Mouse (Mus musculus): Measurements from ENCODE around the gene Cers4. TPM values are rescaled to one million over a fixed set of nuclear protein-coding genes. Genes with fewer than 3 reads are reported as not detected.
A peak's percentile ranks its signal among the peaks of the same experiment; 100 is the strongest.

Cers4 gene
- total and polyA plus RNA-seq, 2 experiments from 2014 or later = 60.4 to 78.8 TPM

DNA sequence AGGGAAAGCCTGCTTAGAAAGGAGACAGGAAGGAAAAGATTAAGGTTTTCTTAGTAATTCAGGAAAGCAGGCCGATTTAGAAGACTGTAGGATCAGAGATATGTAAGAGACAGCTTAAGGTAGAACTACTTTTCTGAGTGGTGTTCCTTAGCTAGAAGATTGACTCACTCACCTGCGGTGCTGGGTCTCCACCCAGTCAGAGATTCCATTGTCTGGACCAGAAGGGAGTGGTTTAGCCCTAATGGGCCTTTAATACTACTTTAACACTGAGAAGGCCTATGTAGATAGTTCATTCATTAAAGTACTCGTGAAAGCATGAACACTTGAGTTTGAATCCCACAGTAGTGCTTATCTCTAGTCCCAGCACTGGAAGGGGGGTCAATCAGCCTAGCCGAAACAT is 11.2 kb upstream of the Cers4 start:
- ATAC-seq (ENCODE audit: insufficient read depth, low read depth) = no peak
- H3K4me3 ChIP-seq (ENCODE audit: low read depth, low read length) = no peak overlapping the region
- 61% methylated on average over 4 of the region's 4 CpGs for WGBS
- no peak overlapping the region for H3K9ac ChIP-seq (replicated peaks; ENCODE audit: low read depth, low read length)
- H3K9me3 ChIP-seq (replicated peaks; ENCODE audit: control insufficient read depth, low read length) = no peaks in the 10 kb centered on the region
- no peak for DNase-seq (ENCODE audit: low spot score)
- H3K4me1 ChIP-seq (ENCODE audit: control insufficient read depth, insufficient read depth) = no peaks in the 10 kb centered on the region
- H3K36me3 ChIP-seq (replicated peaks; ENCODE audit: control insufficient read depth, insufficient read depth, low read length) = no peaks in the 10 kb centered on the region
- TF ChIP-seq CTCF (IDR thresholded peaks at IDR 0.05; ENCODE audit: low read depth) = no peak
- no peak for TF ChIP-seq EP300 (IDR thresholded peaks at IDR 0.05; ENCODE audit: low read depth)
- H3K4me2 ChIP-seq (ENCODE audit: low read depth, low read length) = no peak overlapping the region
- H3K27ac ChIP-seq (ENCODE audit: low read depth) = no peak overlapping the region
- H3K27me3 ChIP-seq (ENCODE audit: control insufficient read depth, insufficient read depth, low read length) = no peaks in the 10 kb centered on the region

DNA sequence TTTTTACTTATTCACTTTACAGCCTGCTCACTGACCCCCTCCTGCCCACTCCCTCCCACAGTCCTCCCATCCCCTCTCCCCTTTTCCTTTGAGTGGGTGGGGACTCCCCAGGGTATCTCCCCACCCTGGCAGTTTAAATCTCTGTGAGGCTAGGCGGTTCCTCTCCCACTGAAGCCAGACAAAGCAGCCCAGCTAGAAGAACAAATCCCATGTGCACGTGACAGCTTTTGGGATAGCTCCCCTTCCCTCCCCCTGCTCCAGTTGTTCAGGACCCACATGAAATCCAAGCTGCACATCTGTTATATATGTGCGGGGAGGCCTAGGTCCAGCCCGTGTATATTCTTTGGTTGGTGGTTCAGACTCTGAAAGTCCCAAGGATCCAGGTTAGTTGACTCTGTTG is 10.3 kb upstream of the Cers4 start:
- no peak for DNase-seq (ENCODE audit: low spot score)
- no peak overlapping the region for H3K27ac ChIP-seq (ENCODE audit: low read depth)
- H3K27me3 ChIP-seq (ENCODE audit: control insufficient read depth, insufficient read depth, low read length) = no peaks in the 10 kb centered on the region
- H3K4me3 ChIP-seq (ENCODE audit: low read depth, low read length) = no peak overlapping the region
- no peak overlapping the region for H3K9ac ChIP-seq (replicated peaks; ENCODE audit: low read depth, low read length)
- H3K9me3 ChIP-seq (replicated peaks; ENCODE audit: control insufficient read depth, low read length) = no peaks in the 10 kb centered on the region
- no peak overlapping the region for H3K4me2 ChIP-seq (ENCODE audit: low read depth, low read length)
- 80% methylated on average over 4 of the region's 4 CpGs for WGBS
- no peaks in the 10 kb centered on the region for H3K36me3 ChIP-seq (replicated peaks; ENCODE audit: control insufficient read depth, insufficient read depth, low read length)
- TF ChIP-seq CTCF (IDR thresholded peaks at IDR 0.05; ENCODE audit: low read depth) (no peak), EP300 (IDR thresholded peaks at IDR 0.05; ENCODE audit: low read depth) (no peak)
- no peaks in the 10 kb centered on the region for H3K4me1 ChIP-seq (ENCODE audit: control insufficient read depth, insufficient read depth)
- ATAC-seq (ENCODE audit: insufficient read depth, low read depth) = no peak

DNA sequence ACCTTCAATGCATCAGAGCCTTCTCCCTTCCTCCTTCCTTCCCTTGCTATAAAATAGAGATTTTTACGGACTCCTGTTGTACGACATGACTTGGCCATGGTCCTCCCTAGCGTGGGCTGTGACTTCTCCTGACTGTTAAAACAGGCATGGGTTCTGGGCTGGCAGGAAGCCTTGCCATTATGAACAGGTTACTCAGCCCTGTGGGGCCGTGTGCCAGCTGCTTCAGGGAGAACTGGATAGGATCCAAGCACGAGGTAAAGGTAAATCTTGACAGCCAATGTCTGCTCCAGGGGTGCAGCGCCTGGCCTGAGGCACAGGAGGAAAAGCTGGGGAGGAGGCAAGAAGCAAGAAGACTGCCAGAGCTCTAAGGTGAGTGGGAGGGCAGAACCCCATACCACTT is 9.5 kb upstream of the Cers4 start:
- DNase-seq (ENCODE audit: low spot score) (no peak), ATAC-seq (ENCODE audit: insufficient read depth, low read depth) (no peak)
- TF ChIP-seq CTCF (IDR thresholded peaks at IDR 0.05; ENCODE audit: low read depth) (no peak), EP300 (IDR thresholded peaks at IDR 0.05; ENCODE audit: low read depth) (no peak)
- Histone ChIP-seq H3K36me3 (replicated peaks; ENCODE audit: control insufficient read depth, insufficient read depth, low read length) (no peaks in the 10 kb centered on the region), H3K9me3 (replicated peaks; ENCODE audit: control insufficient read depth, low read length) (no peaks in the 10 kb centered on the region), H3K27ac (ENCODE audit: low read depth) (no peak overlapping the region), H3K9ac (replicated peaks; ENCODE audit: low read depth, low read length) (no peak overlapping the region), H3K4me3 (ENCODE audit: low read depth, low read length) (no peak overlapping the region), H3K4me1 (ENCODE audit: control insufficient read depth, insufficient read depth) (no peaks in the 10 kb centered on the region), H3K27me3 (ENCODE audit: control insufficient read depth, insufficient read depth, low read length) (no peaks in the 10 kb centered on the region), H3K4me2 (ENCODE audit: low read depth, low read length) (no peak overlapping the region)
- WGBS = 47% methylated on average over 6 of the region's 6 CpGs

DNA sequence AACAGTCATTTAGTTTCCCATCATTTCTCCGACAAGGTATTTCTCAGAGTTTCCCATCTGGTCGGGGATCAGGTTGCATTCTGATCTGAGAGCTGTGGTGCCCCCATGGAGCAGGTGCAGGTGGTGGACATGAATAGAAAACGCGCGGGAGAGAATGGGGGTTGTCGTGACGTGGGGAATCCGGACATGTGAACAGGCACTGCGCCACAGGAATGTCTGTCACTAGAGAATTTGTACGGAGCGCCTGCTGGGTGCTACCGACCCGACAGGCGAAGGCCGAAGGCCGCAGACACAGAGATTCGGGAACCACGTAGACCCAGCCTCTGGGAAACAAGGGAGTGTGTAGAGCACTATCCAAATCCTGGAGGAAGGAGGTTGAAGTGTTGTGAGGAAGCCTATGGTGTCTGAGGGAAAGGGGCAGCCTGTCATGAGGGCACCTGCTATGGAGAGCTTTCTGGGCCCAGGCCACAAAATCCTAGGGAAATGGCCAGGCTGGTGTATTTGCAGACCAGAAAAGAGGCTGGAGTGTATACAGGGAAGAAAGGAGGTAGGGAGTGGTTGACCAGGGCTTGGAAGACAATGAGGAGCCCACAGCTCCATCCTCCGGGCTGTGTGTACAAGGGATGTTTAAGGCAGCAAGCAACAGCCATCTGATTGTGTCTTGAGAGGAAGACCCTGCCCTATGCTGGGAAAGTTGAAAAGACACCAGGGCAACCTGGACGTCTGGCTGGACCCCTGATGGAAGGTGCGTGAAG is 1.0 kb downstream of the Cers4 start:
- H3K4me1 ChIP-seq (ENCODE audit: control insufficient read depth, insufficient read depth) = peaks cover 11% of the 10 kb centered on the region
- DNase-seq (ENCODE audit: low spot score) (peak; percentile 74), ATAC-seq (ENCODE audit: insufficient read depth, low read depth) (peak; percentile 74)
- H3K36me3 ChIP-seq (replicated peaks; ENCODE audit: control insufficient read depth, insufficient read depth, low read length) = no peaks in the 10 kb centered on the region
- H3K4me3 ChIP-seq (ENCODE audit: low read depth, low read length) = peak overlapping the region; percentile 65
- H3K27me3 ChIP-seq (ENCODE audit: control insufficient read depth, insufficient read depth, low read length) = no peaks in the 10 kb centered on the region
- H3K4me2 ChIP-seq (ENCODE audit: low read depth, low read length) = peak overlapping the region; percentile 78
- peak overlapping the region; percentile 88 for H3K27ac ChIP-seq (ENCODE audit: low read depth)
- H3K9me3 ChIP-seq (replicated peaks; ENCODE audit: control insufficient read depth, low read length) = no peaks in the 10 kb centered on the region
- H3K9ac ChIP-seq (replicated peaks; ENCODE audit: low read depth, low read length) = peak overlapping the region; percentile 58
- WGBS = 7% methylated on average over 21 of the region's 21 CpGs
- TF ChIP-seq EP300 (IDR thresholded peaks at IDR 0.05; ENCODE audit: low read depth) (0 out of 2 replicates have a peak, but pooled peaks have one; percentile 12), CTCF (IDR thresholded peaks at IDR 0.05; ENCODE audit: low read depth) (no peak)

DNA sequence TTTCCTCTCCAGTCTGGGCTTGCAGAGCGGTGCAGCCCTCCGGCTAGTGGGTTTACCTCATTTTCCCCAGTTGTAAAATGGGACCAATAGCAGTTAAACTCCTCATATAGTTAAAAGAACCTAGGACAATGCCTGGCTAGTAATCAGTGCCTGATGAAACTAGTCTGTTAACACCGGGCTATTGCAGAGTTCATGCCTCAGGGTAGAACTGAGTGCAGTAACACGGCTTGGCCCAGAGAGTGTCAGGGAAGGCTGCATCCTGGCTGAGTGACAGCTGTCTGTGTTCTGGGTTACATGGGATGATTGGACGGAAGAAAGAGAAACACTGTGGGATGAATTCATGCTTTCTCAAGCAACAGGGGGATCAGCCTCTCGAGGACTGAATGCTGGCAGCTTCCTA is 3.1 kb downstream of the Cers4 start:
- H3K4me3 ChIP-seq (ENCODE audit: low read depth, low read length) = no peak overlapping the region

More for the DNA sequence above, 3.1 kb downstream of the Cers4 start:
- Histone ChIP-seq H3K36me3 (replicated peaks; ENCODE audit: control insufficient read depth, insufficient read depth, low read length) (no peaks in the 10 kb centered on the region), H3K9ac (replicated peaks; ENCODE audit: low read depth, low read length) (no peak overlapping the region), H3K4me2 (ENCODE audit: low read depth, low read length) (0 out of 2 replicates have a peak overlapping the region, but pooled peaks have one; percentile 78), H3K9me3 (replicated peaks; ENCODE audit: control insufficient read depth, low read length) (no peaks in the 10 kb centered on the region), H3K4me1 (ENCODE audit: control insufficient read depth, insufficient read depth) (peaks cover 11% of the 10 kb centered on the region), H3K27ac (ENCODE audit: low read depth) (0 out of 2 replicates have a peak overlapping the region, but pooled peaks have one; percentile 9), H3K27me3 (ENCODE audit: control insufficient read depth, insufficient read depth, low read length) (no peaks in the 10 kb centered on the region)
- ATAC-seq (ENCODE audit: insufficient read depth, low read depth) (no peak), DNase-seq (ENCODE audit: low spot score) (no peak)
- TF ChIP-seq EP300 (IDR thresholded peaks at IDR 0.05; ENCODE audit: low read depth) = no peak
- no peak for TF ChIP-seq CTCF (IDR thresholded peaks at IDR 0.05; ENCODE audit: low read depth)
- 64% methylated on average over 6 of the region's 6 CpGs for WGBS

All from heart, postnatal 0 days (tissue).